Mouse (Mus musculus): Measurements from ENCODE around the gene Igll1. TPM values are rescaled to one million over a fixed set of nuclear protein-coding genes. Genes with fewer than 3 reads are reported as not detected.
"Not testable (repeated sequence)": the region's sequence is repeated elsewhere in the genome, so short reads cannot be mapped to it uniquely, and the experiment has no call there.

The Igll1 gene
- total and polyA plus RNA-seq, 2 experiments from 2014 or later: not detected

GRCm38 (mm10) chr16:16870241-16870616, 6.4 kb upstream of the Igll1 start:
- Histone ChIP-seq H3K36me3 (ENCODE audit: insufficient read depth) (0 out of 2 replicates have a peak, but pooled peaks cover 4% of the 10 kb centered on the region), H3K27ac (ENCODE audit: low read depth, low read length) (peak overlapping the region; percentile 92), H3K27me3 (ENCODE audit: insufficient read depth, low read length) (no peaks in the 10 kb centered on the region), H3K4me1 (ENCODE audit: insufficient read depth) (peaks cover 7% of the 10 kb centered on the region; the same call in 1 of the 2 replicates), H3K9ac (peak overlapping the region; percentile 84), H3K9me3 (ENCODE audit: low read length) (no peaks in the 10 kb centered on the region), H3K4me2 (ENCODE audit: low read depth) (peak overlapping the region; percentile 78), H3K4me3 (ENCODE audit: low read depth, low read length) (peak overlapping the region; percentile 79)
- ATAC-seq: peak; percentile 32
- no peak for DNase-seq
- TF ChIP-seq CTCF (IDR thresholded peaks at IDR 0.05; ENCODE audit: low read depth): no peak
- 33% methylated on average over 7 of the region's 7 CpGs for WGBS

- Histone ChIP-seq H3K9ac (no peak overlapping the region), H3K36me3 (ENCODE audit: insufficient read depth) (no peaks in the 10 kb centered on the region), H3K27ac (ENCODE audit: low read depth, low read length) (no peak overlapping the region), H3K4me3 (ENCODE audit: low read depth, low read length) (no peak overlapping the region), H3K27me3 (ENCODE audit: insufficient read depth, low read length) (no peaks in the 10 kb centered on the region), H3K4me1 (ENCODE audit: insufficient read depth) (no peaks in the 10 kb centered on the region), H3K4me2 (ENCODE audit: low read depth) (no peak overlapping the region), H3K9me3 (ENCODE audit: low read length) (no peaks in the 10 kb centered on the region)
- DNase-seq (no peak), ATAC-seq (no peak)
- TF ChIP-seq CTCF (IDR thresholded peaks at IDR 0.05; ENCODE audit: low read depth): no peak
- WGBS: 58% methylated on average over 4 of the region's 5 CpGs
Measured at GRCm38 (mm10) chr16:16865696-16866561, 2.1 kb upstream of the Igll1 start.

GRCm38 (mm10) chr16:16865217-16865616, 1.4 kb upstream of the Igll1 start:
- H3K4me2 ChIP-seq (ENCODE audit: low read depth): no peak overlapping the region
- no peak for TF ChIP-seq CTCF (IDR thresholded peaks at IDR 0.05; ENCODE audit: low read depth)
- no peaks in the 10 kb centered on the region for H3K36me3 ChIP-seq (ENCODE audit: insufficient read depth)
- ATAC-seq: no peak
- no peak overlapping the region for H3K27ac ChIP-seq (ENCODE audit: low read depth, low read length)
- H3K9ac ChIP-seq: no peak overlapping the region
- H3K9me3 ChIP-seq (ENCODE audit: low read length): no peaks in the 10 kb centered on the region
- H3K4me1 ChIP-seq (ENCODE audit: insufficient read depth): no peaks in the 10 kb centered on the region
- no peak overlapping the region for H3K4me3 ChIP-seq (ENCODE audit: low read depth, low read length)
- H3K27me3 ChIP-seq (ENCODE audit: insufficient read depth, low read length): no peaks in the 10 kb centered on the region
- DNase-seq: no peak

GRCm38 (mm10) chr16:16862288-16862687, 1.5 kb downstream of the Igll1 start:
- no peaks in the 10 kb centered on the region for H3K27me3 ChIP-seq (ENCODE audit: insufficient read depth, low read length)
- no peaks in the 10 kb centered on the region for H3K36me3 ChIP-seq (ENCODE audit: insufficient read depth)
- H3K4me3 ChIP-seq (ENCODE audit: low read depth, low read length): no peak overlapping the region
- H3K4me1 ChIP-seq (ENCODE audit: insufficient read depth): no peaks in the 10 kb centered on the region
- H3K9me3 ChIP-seq (ENCODE audit: low read length): no peaks in the 10 kb centered on the region
- ATAC-seq: no peak
- DNase-seq: no peak
- H3K27ac ChIP-seq (ENCODE audit: low read depth, low read length): no peak overlapping the region
- WGBS: 80% methylated on average over 3 of the region's 3 CpGs
- no peak for TF ChIP-seq CTCF (IDR thresholded peaks at IDR 0.05; ENCODE audit: low read depth)
- no peak overlapping the region for H3K4me2 ChIP-seq (ENCODE audit: low read depth)
- H3K9ac ChIP-seq: no peak overlapping the region

GRCm38 (mm10) chr16:16856731-16857476, 6.9 kb downstream of the Igll1 start:
- Histone ChIP-seq H3K9ac (no peak overlapping the region), H3K27me3 (ENCODE audit: insufficient read depth, low read length) (no peaks in the 10 kb centered on the region), H3K4me2 (ENCODE audit: low read depth) (no peak overlapping the region), H3K9me3 (ENCODE audit: low read length) (no peaks in the 10 kb centered on the region), H3K4me1 (ENCODE audit: insufficient read depth) (no peaks in the 10 kb centered on the region), H3K36me3 (ENCODE audit: insufficient read depth) (no peaks in the 10 kb centered on the region), H3K27ac (ENCODE audit: low read depth, low read length) (no peak overlapping the region), H3K4me3 (ENCODE audit: low read depth, low read length) (no peak overlapping the region)
- no peak for TF ChIP-seq CTCF (IDR thresholded peaks at IDR 0.05; ENCODE audit: low read depth)
- no peak for DNase-seq
- ATAC-seq: no peak
- WGBS: 80% methylated on average over 13 of the region's 13 CpGs

- 87% methylated on average over 9 of the region's 9 CpGs for WGBS
- H3K27me3 ChIP-seq (ENCODE audit: insufficient read depth, low read length); H3K9me3 ChIP-seq (ENCODE audit: low read length); ATAC-seq; H3K4me2 ChIP-seq (ENCODE audit: low read depth); H3K27ac ChIP-seq (ENCODE audit: low read depth, low read length); H3K9ac ChIP-seq; DNase-seq; H3K36me3 ChIP-seq (ENCODE audit: insufficient read depth); H3K4me3 ChIP-seq (ENCODE audit: low read depth, low read length); H3K4me1 ChIP-seq (ENCODE audit: insufficient read depth): not testable (repeated sequence)
Measured at GRCm38 (mm10) chr16:16856054-16856453, 7.7 kb downstream of the Igll1 start.

- DNase-seq (no peak), ATAC-seq (no peak)
- no peak for TF ChIP-seq CTCF (IDR thresholded peaks at IDR 0.05; ENCODE audit: low read depth)
- H3K9me3 ChIP-seq (ENCODE audit: low read length): no peaks in the 10 kb centered on the region
- 94% methylated on average over 1 of the region's 1 CpGs for WGBS
- H3K27me3 ChIP-seq (ENCODE audit: insufficient read depth, low read length): no peaks in the 10 kb centered on the region
- no peak overlapping the region for H3K4me3 ChIP-seq (ENCODE audit: low read depth, low read length)
- no peaks in the 10 kb centered on the region for H3K36me3 ChIP-seq (ENCODE audit: insufficient read depth)
- H3K27ac ChIP-seq (ENCODE audit: low read depth, low read length): no peak overlapping the region
- no peak overlapping the region for H3K4me2 ChIP-seq (ENCODE audit: low read depth)
- no peaks in the 10 kb centered on the region for H3K4me1 ChIP-seq (ENCODE audit: insufficient read depth)
- H3K9ac ChIP-seq: no peak overlapping the region
Measured at GRCm38 (mm10) chr16:16855541-16855940, 8.2 kb downstream of the Igll1 start.
